Mouse (Mus musculus): ENCODE data around the gene Btk. TPM values are rescaled to one million over a fixed set of nuclear protein-coding genes. Genes with fewer than 3 reads are reported as not detected.

The Btk gene
- total RNA-seq (2021) = 1 to 10 TPM in 1 of 2 experiments, under 1 TPM in 1; 0.93 to 1.6 TPM

DNA sequence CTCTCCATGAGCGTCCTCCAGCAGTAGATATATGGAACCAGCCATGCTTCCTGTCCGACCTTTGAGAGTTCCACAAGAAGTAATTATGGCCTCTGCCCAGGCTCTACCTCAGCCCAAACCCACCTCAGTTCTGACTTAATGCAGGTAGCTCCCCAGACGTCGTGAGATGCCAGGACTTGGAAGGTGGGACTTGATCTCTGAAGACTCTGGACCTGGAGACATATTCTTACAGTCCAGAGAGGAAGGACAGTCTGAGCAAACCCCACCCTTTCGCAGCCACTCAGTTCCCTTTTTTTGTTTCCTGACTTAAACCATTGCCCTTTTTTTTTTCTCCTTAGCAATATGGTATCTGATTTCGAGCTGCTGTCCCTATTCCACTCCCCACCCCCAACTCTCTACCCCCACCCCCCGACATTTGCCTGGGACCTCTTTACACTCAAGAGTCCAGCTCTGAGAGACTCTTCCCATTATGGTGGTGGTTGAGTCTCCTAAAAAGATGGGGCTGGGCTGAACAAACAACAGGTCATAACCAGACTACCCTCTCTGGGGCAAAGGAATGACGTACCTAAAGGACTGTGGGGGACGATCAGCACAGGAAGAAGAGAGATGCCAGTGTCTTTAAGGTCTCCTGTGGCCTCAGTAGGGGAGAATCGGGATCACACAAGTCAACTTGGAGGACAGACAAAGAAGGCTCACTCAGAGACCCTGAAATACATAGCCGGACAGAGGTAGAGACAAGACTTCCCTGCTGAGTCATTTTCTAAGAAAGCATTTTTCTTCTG lies at the start of gene Btk:
Gene Btk, minus strand, starts transcription at position 683 of the 782 bp plus-strand sequence.
- intact Hi-C loops (cut with DNase I) = no loop called here
- DNase-seq (ENCODE audit: extremely low spot score in 1 of 2, low spot score in 2 of 2) = no peak

- intact Hi-C loops (cut with DNase I) = no loop called here
- DNase-seq (ENCODE audit: extremely low spot score in 1 of 2, low spot score in 2 of 2) = no peak
These were observed 49.3 kb upstream of the Btk start for GRCm38 (mm10) chrX:134632710-134633109.

DNA sequence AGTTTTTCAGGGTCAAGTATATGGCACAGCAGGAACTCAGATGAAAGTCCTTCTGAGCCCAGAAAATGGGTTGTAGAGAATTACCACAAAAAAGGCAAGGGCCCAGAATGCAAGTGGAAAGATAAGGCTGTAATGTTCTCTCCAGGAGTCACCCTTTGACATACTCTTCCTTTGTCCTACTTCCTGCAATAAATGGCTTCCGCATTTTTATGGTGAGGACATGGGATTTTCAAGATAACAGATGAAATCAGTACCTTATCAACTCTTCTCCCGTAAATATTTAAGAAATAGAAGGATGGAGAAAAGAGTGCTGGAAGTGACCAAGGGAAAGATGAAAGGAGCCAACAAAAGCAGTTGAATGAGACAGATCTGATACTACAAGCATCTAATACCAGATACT lies 44.8 kb upstream of the Btk start:
- intact Hi-C loops (cut with DNase I) = no loop called here
- DNase-seq (ENCODE audit: extremely low spot score in 1 of 2, low spot score in 2 of 2) = no peak

- intact Hi-C loops (cut with DNase I) = no loop called here
- DNase-seq (ENCODE audit: extremely low spot score in 1 of 2, low spot score in 2 of 2) = no peak
These were observed 40.0 kb upstream of the Btk start for GRCm38 (mm10) chrX:134623350-134623749.

- no peak for DNase-seq (ENCODE audit: extremely low spot score in 1 of 2, low spot score in 2 of 2)
- intact Hi-C loops (cut with DNase I) = no loop called here
These were observed 38.3 kb upstream of the Btk start for GRCm38 (mm10) chrX:134621685-134622084.

- DNase-seq (ENCODE audit: extremely low spot score in 1 of 2, low spot score in 2 of 2) = no peak
- intact Hi-C loops (cut with DNase I) = no loop called here
These were observed 37.0 kb upstream of the Btk start for GRCm38 (mm10) chrX:134620254-134620865.

GRCm38 (mm10) chrX:134619695-134620094 lies 36.3 kb upstream of the Btk start:
- no peak for DNase-seq (ENCODE audit: extremely low spot score in 1 of 2, low spot score in 2 of 2)
- intact Hi-C loops (cut with DNase I) = no loop called here

GRCm38 (mm10) chrX:134614306-134614705 lies 30.9 kb upstream of the Btk start:
- no peak for DNase-seq (ENCODE audit: extremely low spot score in 1 of 2, low spot score in 2 of 2)
- intact Hi-C loops (cut with DNase I) = loop anchor here (5.0 kb wide), 1 partner anchor 103 kb away; the partner anchor contains the start of gene Armcx1

DNA sequence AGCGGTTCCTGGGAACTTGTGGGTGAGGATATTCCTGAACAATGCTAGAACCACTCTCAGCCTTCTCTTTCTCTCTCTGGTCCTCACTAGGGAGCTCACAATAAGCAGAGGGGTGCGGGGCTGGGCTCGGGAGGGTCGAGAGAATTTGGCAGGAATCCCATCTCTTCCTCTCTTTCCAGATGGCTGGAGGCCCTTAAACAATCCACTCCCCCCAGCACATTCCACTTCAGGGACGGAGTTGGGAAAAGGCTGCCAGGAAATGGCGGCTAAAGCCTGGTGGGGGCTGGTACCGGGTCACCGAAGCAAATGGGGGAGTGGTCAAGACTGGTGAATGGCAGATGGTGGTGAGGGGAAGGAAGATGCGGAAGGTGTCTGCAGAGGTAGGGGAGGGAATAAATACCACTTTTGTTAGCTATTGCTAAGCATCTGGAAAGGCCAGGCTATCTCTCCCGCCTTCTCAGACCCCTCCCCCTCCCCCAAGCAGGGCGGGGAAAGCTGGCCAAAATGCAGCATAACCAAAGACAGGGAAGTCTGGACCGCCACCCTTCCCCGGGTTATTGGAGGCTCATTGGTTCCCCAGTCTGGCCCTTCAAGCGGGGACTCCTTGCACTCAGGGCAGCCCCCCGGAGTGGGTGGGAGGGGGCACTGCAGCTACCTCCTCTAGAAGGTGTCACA lies 29.1 kb upstream of the Btk start:
- peak in 1 of 2 experiments; percentile 62 for DNase-seq (ENCODE audit: extremely low spot score in 1 of 2, low spot score in 2 of 2)
- intact Hi-C loops (cut with DNase I) = loop anchor here (5.0 kb wide), 1 partner anchor 105 kb away; the partner anchor contains the start of gene Armcx1

DNA sequence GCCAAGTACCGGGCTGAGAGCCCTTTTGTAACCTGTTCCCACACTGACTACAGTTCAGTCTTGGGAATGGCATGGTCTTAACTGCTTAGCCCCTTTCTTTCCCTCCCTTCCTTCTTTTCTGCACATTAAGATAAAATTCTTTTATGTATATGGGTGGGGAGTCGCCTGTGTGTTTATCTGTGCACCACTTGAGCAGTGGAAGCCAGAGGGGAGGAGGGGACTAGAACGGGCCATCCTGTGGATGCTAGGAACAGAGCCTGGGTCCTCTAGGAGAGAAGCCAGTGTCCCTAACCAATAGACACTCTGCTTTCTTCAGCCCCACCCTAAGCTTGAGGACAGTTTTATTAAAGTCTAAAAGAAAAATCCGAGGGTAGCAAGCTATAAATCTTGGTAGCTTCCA lies 27.6 kb upstream of the Btk start:
- no peak for DNase-seq (ENCODE audit: extremely low spot score in 1 of 2, low spot score in 2 of 2)
- intact Hi-C loops (cut with DNase I) = loop anchor here (5.0 kb wide), 1 partner anchor 106 kb away; the partner anchor contains the start of gene Armcx1

- intact Hi-C loops (cut with DNase I) = loop anchor here (10.0 kb wide), 1 partner anchor 305 kb away; no protein-coding TSS in a partner anchor
- no peak for DNase-seq (ENCODE audit: extremely low spot score in 1 of 2, low spot score in 2 of 2)
These were observed 26.1 kb upstream of the Btk start for GRCm38 (mm10) chrX:134609472-134609871.

- intact Hi-C loops (cut with DNase I) = loop anchor here (10.0 kb wide), 1 partner anchor 313 kb away; no protein-coding TSS in a partner anchor
- peak; percentile 31 to 71 for DNase-seq (ENCODE audit: extremely low spot score in 1 of 2, low spot score in 2 of 2)
These were observed 18.2 kb upstream of the Btk start for GRCm38 (mm10) chrX:134601380-134602120.

- DNase-seq (ENCODE audit: extremely low spot score in 1 of 2, low spot score in 2 of 2) = peak; percentile 91
- intact Hi-C loops (cut with DNase I) = loop anchor here (10.0 kb wide), 1 partner anchor 314 kb away; no protein-coding TSS in a partner anchor
These were observed 17.4 kb upstream of the Btk start, which contains the start of the genes Gla and Hnrnph2 for GRCm38 (mm10) chrX:134600659-134601379. TSS of gene Gla (minus strand) at chrX:134601125. TSS of gene Hnrnph2 (plus strand) at chrX:134601179.

- DNase-seq (ENCODE audit: extremely low spot score in 1 of 2, low spot score in 2 of 2) = no peak
- intact Hi-C loops (cut with DNase I) = loop anchor here (10.0 kb wide), 1 partner anchor 315 kb away; no protein-coding TSS in a partner anchor
These were observed 16.7 kb upstream of the Btk start for GRCm38 (mm10) chrX:134599922-134600565.

DNA sequence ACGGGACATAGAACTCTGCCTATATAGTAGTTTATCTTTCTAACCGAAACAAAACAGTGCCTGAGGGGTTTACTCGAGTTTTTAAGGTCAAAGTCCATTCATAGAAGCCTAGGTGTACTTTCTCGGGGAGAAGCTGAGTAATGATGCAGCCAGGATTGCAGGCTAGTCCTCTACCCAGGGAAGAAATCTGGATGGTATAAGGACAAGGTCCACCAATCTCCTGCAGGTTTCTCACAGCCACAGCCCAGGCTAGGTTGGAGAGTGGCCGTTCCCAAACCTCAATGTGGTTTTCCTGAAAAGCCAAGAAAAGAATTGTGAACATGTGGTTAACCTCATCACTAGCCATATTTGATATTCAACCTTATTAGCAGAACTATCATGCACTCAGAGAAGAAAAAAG lies 6.5 kb upstream of the Btk start:
- intact Hi-C loops (cut with DNase I) = no loop called here
- DNase-seq (ENCODE audit: extremely low spot score in 1 of 2, low spot score in 2 of 2) = no peak

DNA sequence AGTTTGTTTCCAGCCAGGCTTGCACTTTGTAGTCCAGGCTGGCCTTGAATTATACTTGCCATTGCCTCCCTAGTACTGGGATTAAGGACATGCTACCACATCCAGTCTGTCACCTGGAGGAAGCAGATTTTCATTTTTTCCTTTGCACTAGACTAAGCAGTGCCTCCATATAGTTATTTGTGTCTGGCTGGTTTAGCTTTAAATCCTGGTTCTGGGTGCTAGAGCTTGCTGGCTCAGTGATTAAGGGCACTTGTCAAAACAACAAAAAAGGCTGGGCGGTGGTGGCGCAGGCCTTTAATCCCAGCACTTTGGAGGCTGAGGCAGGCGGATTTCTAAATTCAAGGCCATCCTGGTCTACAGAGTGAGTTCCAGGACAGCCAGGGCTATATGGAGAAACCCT lies 5.6 kb upstream of the Btk start:
- intact Hi-C loops (cut with DNase I) = no loop called here
- no peak for DNase-seq (ENCODE audit: extremely low spot score in 1 of 2, low spot score in 2 of 2)

DNA sequence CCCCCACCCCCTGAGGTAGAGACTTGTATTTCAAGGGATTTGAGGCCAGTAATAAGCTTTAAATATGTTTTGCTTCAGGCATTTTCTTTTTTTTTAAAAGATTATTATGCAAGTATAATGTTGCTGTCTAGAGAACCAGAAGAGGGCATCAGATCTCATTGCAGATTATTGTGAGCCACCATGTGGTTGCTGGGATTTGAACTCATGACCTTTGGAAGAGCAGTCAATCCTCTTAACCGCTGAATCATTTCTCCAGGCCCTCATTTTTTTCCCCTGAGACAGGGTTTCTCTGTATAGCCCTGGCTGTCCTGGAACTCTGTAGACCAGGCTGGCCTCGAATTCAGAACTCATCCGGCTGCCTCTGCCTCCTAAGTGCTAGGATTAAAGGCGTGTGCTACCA lies 4.9 kb upstream of the Btk start:
- DNase-seq (ENCODE audit: extremely low spot score in 1 of 2, low spot score in 2 of 2) = no peak
- intact Hi-C loops (cut with DNase I) = no loop called here

DNA sequence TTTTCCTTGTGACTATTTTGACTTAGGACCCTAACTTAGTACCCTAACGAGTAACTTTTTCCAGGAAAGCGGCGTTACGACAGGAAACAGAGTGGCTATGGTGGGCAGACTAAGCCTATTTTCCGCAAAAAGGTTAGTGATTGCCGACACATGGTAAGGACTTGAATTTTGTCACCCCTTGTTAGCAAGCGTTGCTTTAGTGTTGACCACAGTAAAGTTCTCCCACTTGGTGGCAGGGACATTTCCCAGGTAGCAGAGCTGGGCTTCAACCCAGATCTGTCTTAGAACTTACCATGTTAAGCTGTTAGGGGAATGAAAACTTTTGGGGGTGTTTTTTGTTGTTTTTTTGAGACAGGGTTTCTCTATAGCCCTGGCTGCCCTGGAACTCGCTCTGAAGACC lies 3.1 kb upstream of the Btk start:
- intact Hi-C loops (cut with DNase I) = no loop called here
- no peak for DNase-seq (ENCODE audit: extremely low spot score in 1 of 2, low spot score in 2 of 2)

Data from left cerebral cortex, postnatal 10 days (tissue).